Mouse (Mus musculus) stomach, postnatal 0 days (tissue): ENCODE measurements around the gene Itga1. TPM values are rescaled to one million over a fixed set of nuclear protein-coding genes. Genes with fewer than 3 reads are reported as not detected.
A peak's percentile ranks its signal among the peaks of the same experiment; 100 is the strongest.

ENCODE experiments used
- ATAC-seq: fragments of 200-750 bp; cut with Nextera tagmentation; 2 replicates; pipeline ENCODE4 v1.8.0; 2017; ENCODE audit not compliant: low FRiP score, low TSS enrichment
- DNase-seq: peaks from one replicate; pipeline ENCODE4 v3.0.0-alpha.2; 2016; ENCODE audit warnings: low spot score
- H3K27ac ChIP-seq: fragments of 300-500 bp; sonication (generic); replicated peaks from 2 replicates; pipeline ENCODE4 v1.5.1; 2014; ENCODE audit warnings: mild to moderate bottlenecking, control low read depth
- H3K27me3 ChIP-seq: fragments of 300-500 bp; sonication (generic); 2 replicates; pipeline ENCODE4 v1.6.1; 2014; ENCODE audit warnings: low read length; ENCODE audit not compliant: control insufficient read depth, insufficient read depth
- H3K36me3 ChIP-seq: fragments of 300-500 bp; sonication (generic); 2 replicates; pipeline ENCODE4 v1.6.1; 2014; ENCODE audit warnings: low read length, mixed read lengths; ENCODE audit not compliant: control insufficient read depth, insufficient read depth
- H3K4me1 ChIP-seq: fragments of 300-500 bp; sonication (generic); replicated peaks from 2 replicates; pipeline ENCODE4 v1.6.1; 2014; ENCODE audit warnings: antibody characterized with exemption; ENCODE audit not compliant: control insufficient read depth, insufficient read depth
- H3K4me2 ChIP-seq: fragments of 300-500 bp; sonication (generic); replicated peaks from 2 replicates; pipeline ENCODE4 v1.6.1; 2014; ENCODE audit warnings: low read depth, mild to moderate bottlenecking, control low read depth, moderate library complexity
- H3K4me3 ChIP-seq: fragments of 300-500 bp; sonication (generic); 2 replicates; pipeline ENCODE4 v1.5.1; 2014; ENCODE audit warnings: low read depth, low read length, control low read depth
- H3K9ac ChIP-seq: fragments of 300-500 bp; sonication (generic); 2 replicates; pipeline ENCODE4 v1.6.1; 2014; ENCODE audit warnings: mild to moderate bottlenecking, low read length, control low read depth, mixed read lengths
- H3K9me3 ChIP-seq: fragments of 300-500 bp; sonication (generic); 2 replicates; pipeline ENCODE4 v1.6.1; 2016; ENCODE audit warnings: low read length; ENCODE audit not compliant: control insufficient read depth
- CTCF ChIP-seq: IDR thresholded peaks from 2 replicates; pipeline ENCODE4 v1.5.1; 2016; ENCODE audit warnings: antibody characterized with exemption, low read depth, mild to moderate bottlenecking, moderate library complexity
- EP300 ChIP-seq: optimal IDR thresholded peaks from 2 replicates; pipeline ENCODE3; 2016; ENCODE audit warnings: antibody characterized with exemption
- WGBS: fragments of 180-500 bp; shearing (Covaris S2); extraction: QIAGEN DNeasy Blood & Tissue Kit; methylation state at CpG from one replicate; pipeline ENCODE4 v1.1.7; 2014; 5-methylcytosine and 5-hydroxymethylcytosine counted together
- polyA plus RNA-seq: library from polyadenylated mRNA; unstranded; fragments of >200 nt; fragmentation: Nextera tagmentation; extraction: Ambion mirVana; gene quantifications from 2 replicates; pipeline ENCODE4 v1.2.1, GENCODE M21; 2015

The Itga1 gene
- polyA plus RNA-seq, 1 experiment from 2014 or later, result 18.4 TPM

DNA sequence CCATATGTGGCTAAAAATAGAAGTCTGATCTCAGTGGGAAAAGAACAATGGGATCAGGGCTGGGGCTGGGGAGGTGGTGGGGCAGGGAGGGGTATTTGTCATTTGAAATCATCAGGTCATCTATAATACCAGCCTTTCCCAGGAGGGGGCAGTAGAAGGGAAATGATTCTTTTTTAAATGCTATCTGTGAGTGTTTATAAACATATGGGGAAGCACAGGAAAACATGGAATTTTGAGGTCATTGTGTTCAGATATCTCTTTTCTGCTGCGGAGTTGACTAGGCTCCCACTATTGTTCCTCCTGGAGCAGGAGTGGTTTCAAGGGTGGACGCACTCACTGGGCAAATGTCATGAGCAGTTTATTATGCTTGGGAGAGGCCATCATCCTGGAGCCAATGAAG lies 114.6 kb downstream of the Itga1 start:
- H3K36me3 ChIP-seq, result no peaks in the 10 kb centered on the region
- DNase-seq (no peak), ATAC-seq (no peak)
- no peak overlapping the region for H3K27ac ChIP-seq
- H3K27me3 ChIP-seq, result no peaks in the 10 kb centered on the region
- H3K9ac ChIP-seq, result no peak overlapping the region
- no peaks in the 10 kb centered on the region for H3K9me3 ChIP-seq
- TF ChIP-seq CTCF (peak; percentile 63), EP300 (no peak)
- no peak overlapping the region for H3K4me3 ChIP-seq
- no peak overlapping the region for H3K4me2 ChIP-seq
- no peaks in the 10 kb centered on the region for H3K4me1 ChIP-seq
- WGBS, result 53% methylated on average over 2 of the region's 2 CpGs

DNA sequence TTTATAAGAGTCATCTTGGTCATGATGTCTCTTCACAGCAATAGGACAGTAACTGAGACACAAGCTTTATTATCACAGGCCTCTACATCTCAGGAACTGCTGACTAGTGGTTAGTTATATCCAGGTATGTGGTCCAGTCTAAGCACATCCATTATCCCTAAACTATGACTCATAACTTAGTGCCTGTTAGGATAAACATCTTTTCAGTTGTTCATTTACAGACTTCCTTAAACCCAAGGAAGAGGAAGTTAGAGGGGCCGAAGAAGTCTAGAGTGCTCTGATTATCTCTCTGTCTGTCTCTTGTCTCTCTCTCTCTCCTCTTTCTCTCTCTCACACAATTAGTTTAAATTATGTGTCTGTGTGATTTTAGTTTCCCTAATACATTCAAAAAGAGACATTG lies 117.1 kb downstream of the Itga1 start:
- no peak for TF ChIP-seq EP300
- TF ChIP-seq CTCF, result no peak
- no peaks in the 10 kb centered on the region for H3K36me3 ChIP-seq
- DNase-seq (no peak), ATAC-seq (no peak)
- WGBS, result 59% methylated on average over 1 of the region's 1 CpGs
- H3K9ac ChIP-seq, result no peak overlapping the region
- H3K27me3 ChIP-seq, result no peaks in the 10 kb centered on the region
- H3K4me2 ChIP-seq, result no peak overlapping the region
- H3K4me1 ChIP-seq, result no peaks in the 10 kb centered on the region
- no peak overlapping the region for H3K27ac ChIP-seq
- no peak overlapping the region for H3K4me3 ChIP-seq
- no peaks in the 10 kb centered on the region for H3K9me3 ChIP-seq

DNA sequence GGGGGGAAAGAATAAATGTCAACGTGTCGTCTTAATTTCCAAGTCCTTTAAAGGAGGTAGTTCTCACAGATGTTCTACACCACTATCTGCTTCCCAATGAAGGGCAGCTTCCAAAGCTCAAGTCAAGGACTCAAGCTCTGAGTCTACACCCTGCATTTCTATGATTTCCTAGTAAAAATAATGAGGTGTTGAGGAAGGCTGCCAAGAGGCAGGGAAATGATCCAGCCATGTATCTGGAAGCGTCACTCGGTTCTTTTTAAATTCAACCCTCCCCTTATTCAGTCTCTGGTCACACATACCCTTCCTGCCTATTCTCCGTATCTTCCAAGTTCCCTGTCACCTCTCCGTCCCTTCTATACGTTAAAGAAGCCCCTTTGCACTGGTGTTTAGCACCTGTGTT lies 118.6 kb downstream of the Itga1 start:
- Histone ChIP-seq H3K9me3 (no peaks in the 10 kb centered on the region), H3K27me3 (no peaks in the 10 kb centered on the region), H3K4me3 (no peak overlapping the region), H3K27ac (no peak overlapping the region), H3K9ac (no peak overlapping the region), H3K4me2 (no peak overlapping the region), H3K36me3 (no peaks in the 10 kb centered on the region), H3K4me1 (no peaks in the 10 kb centered on the region)
- WGBS, result 80% methylated on average over 7 of the region's 7 CpGs
- ATAC-seq (no peak), DNase-seq (no peak)
- TF ChIP-seq EP300 (no peak), CTCF (no peak)

DNA sequence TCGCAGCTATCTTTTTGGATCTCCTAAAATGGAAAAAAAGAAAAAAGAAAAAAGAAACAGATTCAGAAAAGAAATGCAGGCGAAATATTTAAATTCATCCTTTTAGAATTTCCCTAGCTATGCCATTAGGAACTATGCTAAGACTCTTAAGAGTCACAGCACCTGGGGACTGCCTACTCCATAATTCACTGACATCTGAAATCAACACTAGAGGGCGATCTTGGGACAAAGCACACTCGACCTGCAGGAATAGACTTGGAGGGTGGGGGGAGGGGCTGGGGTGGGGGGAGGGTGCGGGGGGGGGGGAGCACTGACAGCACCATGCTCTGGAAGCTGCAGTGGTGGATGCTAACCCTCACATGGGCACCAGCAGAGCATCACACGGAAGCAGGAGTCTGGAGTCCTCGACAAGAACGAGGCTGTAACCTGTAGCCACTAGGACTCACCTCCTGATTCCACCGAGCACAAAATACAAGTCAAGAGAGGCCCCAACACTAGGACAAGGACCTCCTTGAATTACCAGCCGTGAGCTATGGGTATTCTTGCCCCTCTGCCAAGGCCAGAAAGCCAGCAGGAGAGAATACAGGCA lies 120.8 kb downstream of the Itga1 start:
- TF ChIP-seq EP300, result no peak
- peak; percentile 68 for TF ChIP-seq CTCF
- H3K4me2 ChIP-seq, result no peak overlapping the region
- H3K27me3 ChIP-seq, result no peaks in the 10 kb centered on the region
- no peak overlapping the region for H3K27ac ChIP-seq
- H3K9ac ChIP-seq, result no peak overlapping the region
- no peaks in the 10 kb centered on the region for H3K36me3 ChIP-seq
- H3K9me3 ChIP-seq, result no peaks in the 10 kb centered on the region
- 52% methylated on average over 10 of the region's 10 CpGs for WGBS
- ATAC-seq (no peak), DNase-seq (no peak)
- H3K4me3 ChIP-seq, result no peak overlapping the region
- H3K4me1 ChIP-seq, result no peaks in the 10 kb centered on the region

DNA sequence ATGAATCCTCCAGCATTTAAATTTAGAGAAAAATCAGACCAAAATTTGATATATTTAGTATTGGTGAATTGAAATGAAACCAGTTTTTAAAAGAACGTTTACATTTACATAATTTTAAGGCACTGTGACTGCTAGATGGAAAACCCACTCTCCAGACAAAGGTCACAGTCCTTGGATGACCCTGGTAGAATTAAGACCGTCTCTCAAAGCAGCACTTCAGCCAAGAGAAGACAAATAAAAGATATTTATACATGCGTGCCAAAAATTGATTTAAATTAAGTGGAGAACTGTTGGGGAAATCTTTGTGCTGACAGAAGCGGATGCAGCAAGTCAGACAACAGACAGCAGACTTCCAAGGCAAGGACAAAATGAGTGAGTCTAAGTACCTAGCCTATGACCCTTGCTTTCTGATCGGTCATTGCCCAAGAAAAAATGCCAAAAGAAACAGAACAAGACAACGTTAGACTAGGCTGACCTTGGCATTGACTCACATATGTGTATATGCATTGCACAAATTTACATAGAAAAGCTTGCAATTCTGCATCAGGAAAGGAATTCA lies 127.2 kb downstream of the Itga1 start:
- WGBS, result 44% methylated on average over 6 of the region's 6 CpGs
- H3K27ac ChIP-seq, result no peak overlapping the region
- DNase-seq, result no peak

DNA sequence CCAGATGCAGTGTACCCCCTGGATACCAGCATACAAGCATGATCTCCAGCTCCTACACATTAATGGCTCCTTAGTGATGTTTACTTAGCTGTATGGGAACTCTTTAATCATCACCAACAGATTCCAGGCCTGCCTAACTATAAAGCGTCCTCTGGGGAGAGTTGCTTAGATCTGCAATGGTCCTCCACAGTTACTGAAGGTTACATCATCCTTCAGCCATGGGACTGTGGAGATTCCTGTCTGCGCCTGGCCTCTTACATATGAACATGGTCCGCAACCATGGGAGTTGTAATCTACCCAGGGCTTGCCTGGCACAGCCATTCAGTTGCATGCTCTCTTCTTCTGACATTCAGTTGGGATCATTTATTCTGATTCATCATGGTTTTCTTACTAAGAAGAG lies 129.9 kb downstream of the Itga1 start:
- TF ChIP-seq CTCF, result no peak
- TF ChIP-seq EP300, result no peak
- Histone ChIP-seq H3K27me3 (no peaks in the 10 kb centered on the region), H3K4me3 (no peak overlapping the region), H3K9ac (no peak overlapping the region), H3K4me2 (no peak overlapping the region), H3K27ac (no peak overlapping the region), H3K36me3 (0 out of 2 replicates have a peak, but pooled peaks cover 5% of the 10 kb centered on the region), H3K9me3 (no peaks in the 10 kb centered on the region), H3K4me1 (no peaks in the 10 kb centered on the region)
- no peak for ATAC-seq
- 74% methylated on average over 3 of the region's 3 CpGs for WGBS
- no peak for DNase-seq

More for the DNA sequence above, 127.2 kb downstream of the Itga1 start:
- TF ChIP-seq EP300, result no peak
- no peak for TF ChIP-seq CTCF
- ATAC-seq, result no peak
- Histone ChIP-seq H3K9ac (no peak overlapping the region), H3K36me3 (no peaks in the 10 kb centered on the region), H3K9me3 (no peaks in the 10 kb centered on the region), H3K27me3 (no peaks in the 10 kb centered on the region), H3K4me2 (no peak overlapping the region), H3K4me1 (no peaks in the 10 kb centered on the region), H3K4me3 (no peak overlapping the region)
